Mouse (Mus musculus): ENCODE measurements around the gene S1pr1.

- TF ChIP-seq CTCF (IDR thresholded peaks at IDR 0.05; ENCODE audit: low read depth, low read length) (no peak), GATA1 (IDR thresholded peaks at IDR 0.05; ENCODE audit: borderline replicate concordance, low read length) (no peak), TAL1 (conservative IDR thresholded peaks at IDR 0.05; ENCODE audit: low read depth, low read length) (no peak), GATA2 (IDR thresholded peaks at IDR 0.05; ENCODE audit: borderline replicate concordance, low read depth, low read length) (no peak)
Measured at GRCm38 (mm10) chr3:115679022-115679421, 35.9 kb downstream of the S1pr1 start.
